Mouse (Mus musculus): ENCODE measurements around the gene Ift140. TPM values are rescaled to one million over a fixed set of nuclear protein-coding genes. Genes with fewer than 3 reads are reported as not detected.

Gene Ift140
- polyA plus RNA-seq, 1 experiment from 2014 or later = 25.8 TPM

- Histone ChIP-seq H3K36me3 (ENCODE audit: control insufficient read depth, insufficient read depth, low read length) (peaks cover 4% of the 10 kb centered on the region; the same call in 1 of the 2 replicates), H3K27me3 (ENCODE audit: control insufficient read depth, insufficient read depth, low read length) (no peaks in the 10 kb centered on the region), H3K4me1 (ENCODE audit: control insufficient read depth, insufficient read depth, low read length) (no peaks in the 10 kb centered on the region), H3K27ac (ENCODE audit: low read depth, low read length) (no peak overlapping the region), H3K4me3 (ENCODE audit: low read depth, low read length) (no peak overlapping the region), H3K9me3 (ENCODE audit: control insufficient read depth, low read length) (no peaks in the 10 kb centered on the region), H3K4me2 (ENCODE audit: low read depth) (no peak overlapping the region), H3K9ac (ENCODE audit: low read length) (no peak overlapping the region)
- ATAC-seq (ENCODE audit: insufficient read depth, low FRiP score, low TSS enrichment) (no peak), DNase-seq (ENCODE audit: low spot score) (no peak)
- WGBS = 68% methylated on average over 4 of the region's 4 CpGs
Observed at GRCm38 (mm10) chr17:25036183-25036582, 20.3 kb downstream of the Ift140 start.

GRCm38 (mm10) chr17:25044879-25045278 lies 29.0 kb downstream of the Ift140 start:
- 76% methylated on average over 7 of the region's 7 CpGs for WGBS
- Histone ChIP-seq H3K27ac (ENCODE audit: low read depth, low read length) (no peak overlapping the region), H3K4me2 (ENCODE audit: low read depth) (no peak overlapping the region), H3K4me3 (ENCODE audit: low read depth, low read length) (no peak overlapping the region), H3K4me1 (ENCODE audit: control insufficient read depth, insufficient read depth, low read length) (no peaks in the 10 kb centered on the region), H3K9ac (ENCODE audit: low read length) (no peak overlapping the region), H3K9me3 (ENCODE audit: control insufficient read depth, low read length) (no peaks in the 10 kb centered on the region), H3K36me3 (ENCODE audit: control insufficient read depth, insufficient read depth, low read length) (peaks cover 2% of the 10 kb centered on the region; the same call in 1 of the 2 replicates), H3K27me3 (ENCODE audit: control insufficient read depth, insufficient read depth, low read length) (no peaks in the 10 kb centered on the region)
- DNase-seq (ENCODE audit: low spot score) (no peak), ATAC-seq (ENCODE audit: insufficient read depth, low FRiP score, low TSS enrichment) (no peak)

DNA sequence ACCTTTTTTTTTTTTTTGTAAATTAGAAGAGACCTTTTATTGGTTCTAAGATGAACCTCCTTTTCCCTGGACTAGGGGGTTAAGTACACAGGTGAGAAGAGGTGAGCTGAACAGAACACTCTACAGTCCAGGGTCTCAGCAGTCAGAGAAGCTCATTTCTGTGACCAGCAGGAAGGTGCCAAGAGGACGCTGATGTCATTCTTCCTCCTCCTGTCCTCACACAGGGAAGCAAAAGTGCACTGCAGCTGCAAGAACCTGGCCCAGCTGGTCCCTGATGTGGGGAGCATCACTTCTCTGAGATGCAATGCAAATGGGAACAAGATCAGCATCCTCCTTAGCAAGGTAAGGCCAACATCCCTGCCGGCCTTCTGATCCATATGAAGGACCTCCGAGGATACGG lies 29.4 kb downstream of the Ift140 start:
- H3K27ac ChIP-seq (ENCODE audit: low read depth, low read length) = no peak overlapping the region
- no peaks in the 10 kb centered on the region for H3K9me3 ChIP-seq (ENCODE audit: control insufficient read depth, low read length)
- H3K9ac ChIP-seq (ENCODE audit: low read length) = no peak overlapping the region
- peaks cover 2% of the 10 kb centered on the region; the same call in 1 of the 2 replicates for H3K36me3 ChIP-seq (ENCODE audit: control insufficient read depth, insufficient read depth, low read length)
- DNase-seq (ENCODE audit: low spot score) = no peak
- ATAC-seq (ENCODE audit: insufficient read depth, low FRiP score, low TSS enrichment) = no peak
- H3K4me1 ChIP-seq (ENCODE audit: control insufficient read depth, insufficient read depth, low read length) = no peaks in the 10 kb centered on the region
- no peak overlapping the region for H3K4me2 ChIP-seq (ENCODE audit: low read depth)
- WGBS = 95% methylated on average over 4 of the region's 4 CpGs
- no peak overlapping the region for H3K4me3 ChIP-seq (ENCODE audit: low read depth, low read length)
- no peaks in the 10 kb centered on the region for H3K27me3 ChIP-seq (ENCODE audit: control insufficient read depth, insufficient read depth, low read length)

GRCm38 (mm10) chr17:25047143-25047542 lies 31.3 kb downstream of the Ift140 start:
- DNase-seq (ENCODE audit: low spot score) = no peak
- H3K4me2 ChIP-seq (ENCODE audit: low read depth) = no peak overlapping the region
- H3K4me3 ChIP-seq (ENCODE audit: low read depth, low read length) = no peak overlapping the region
- no peak overlapping the region for H3K27ac ChIP-seq (ENCODE audit: low read depth, low read length)
- no peaks in the 10 kb centered on the region for H3K9me3 ChIP-seq (ENCODE audit: control insufficient read depth, low read length)
- H3K4me1 ChIP-seq (ENCODE audit: control insufficient read depth, insufficient read depth, low read length) = no peaks in the 10 kb centered on the region
- no peak for ATAC-seq (ENCODE audit: insufficient read depth, low FRiP score, low TSS enrichment)
- H3K9ac ChIP-seq (ENCODE audit: low read length) = no peak overlapping the region
- no peaks in the 10 kb centered on the region for H3K27me3 ChIP-seq (ENCODE audit: control insufficient read depth, insufficient read depth, low read length)
- WGBS = 98% methylated on average over 5 of the region's 6 CpGs
- H3K36me3 ChIP-seq (ENCODE audit: control insufficient read depth, insufficient read depth, low read length) = peaks cover 2% of the 10 kb centered on the region; the same call in 1 of the 2 replicates

DNA sequence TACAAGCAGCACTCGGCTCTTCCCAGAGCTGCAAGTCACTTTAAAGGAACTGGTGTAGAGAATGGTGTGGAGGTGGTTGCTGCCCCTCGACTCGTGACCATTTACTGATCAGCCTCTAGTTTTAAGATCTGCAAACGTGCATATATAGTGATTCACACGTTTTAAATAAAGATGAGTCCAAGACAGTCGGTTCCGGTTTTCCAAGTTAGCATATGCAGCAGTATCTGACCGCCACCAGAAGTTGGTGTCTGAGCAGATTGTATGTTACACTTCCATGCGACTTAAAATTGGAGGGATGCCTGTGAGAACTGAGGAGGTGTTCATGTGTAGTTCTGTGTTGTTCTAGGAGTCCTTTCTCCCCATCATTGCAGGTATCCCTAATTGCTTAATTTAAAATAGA lies 37.4 kb downstream of the Ift140 start:
- H3K4me3 ChIP-seq (ENCODE audit: low read depth, low read length) = no peak overlapping the region
- WGBS = 83% methylated on average over 9 of the region's 9 CpGs
- no peaks in the 10 kb centered on the region for H3K9me3 ChIP-seq (ENCODE audit: control insufficient read depth, low read length)
- no peak overlapping the region for H3K9ac ChIP-seq (ENCODE audit: low read length)
- ATAC-seq (ENCODE audit: insufficient read depth, low FRiP score, low TSS enrichment) (no peak), DNase-seq (ENCODE audit: low spot score) (no peak)
- H3K4me2 ChIP-seq (ENCODE audit: low read depth) = no peak overlapping the region
- no peaks in the 10 kb centered on the region for H3K4me1 ChIP-seq (ENCODE audit: control insufficient read depth, insufficient read depth, low read length)
- H3K27ac ChIP-seq (ENCODE audit: low read depth, low read length) = no peak overlapping the region
- no peaks in the 10 kb centered on the region for H3K27me3 ChIP-seq (ENCODE audit: control insufficient read depth, insufficient read depth, low read length)
- peaks cover 6% of the 10 kb centered on the region; the same call in 1 of the 2 replicates for H3K36me3 ChIP-seq (ENCODE audit: control insufficient read depth, insufficient read depth, low read length)

- no peak for DNase-seq (ENCODE audit: low spot score)
- ATAC-seq (ENCODE audit: insufficient read depth, low FRiP score, low TSS enrichment) = no peak
- no peak overlapping the region for H3K4me2 ChIP-seq (ENCODE audit: low read depth)
- no peaks in the 10 kb centered on the region for H3K27me3 ChIP-seq (ENCODE audit: control insufficient read depth, insufficient read depth, low read length)
- no peak overlapping the region for H3K27ac ChIP-seq (ENCODE audit: low read depth, low read length)
- no peaks in the 10 kb centered on the region for H3K9me3 ChIP-seq (ENCODE audit: control insufficient read depth, low read length)
- 96% methylated on average over 6 of the region's 6 CpGs for WGBS
- H3K4me3 ChIP-seq (ENCODE audit: low read depth, low read length) = no peak overlapping the region
- no peak overlapping the region for H3K9ac ChIP-seq (ENCODE audit: low read length)
- H3K4me1 ChIP-seq (ENCODE audit: control insufficient read depth, insufficient read depth, low read length) = no peaks in the 10 kb centered on the region
- H3K36me3 ChIP-seq (ENCODE audit: control insufficient read depth, insufficient read depth, low read length) = peaks cover 6% of the 10 kb centered on the region
Observed at GRCm38 (mm10) chr17:25057041-25057440, 41.2 kb downstream of the Ift140 start.

DNA sequence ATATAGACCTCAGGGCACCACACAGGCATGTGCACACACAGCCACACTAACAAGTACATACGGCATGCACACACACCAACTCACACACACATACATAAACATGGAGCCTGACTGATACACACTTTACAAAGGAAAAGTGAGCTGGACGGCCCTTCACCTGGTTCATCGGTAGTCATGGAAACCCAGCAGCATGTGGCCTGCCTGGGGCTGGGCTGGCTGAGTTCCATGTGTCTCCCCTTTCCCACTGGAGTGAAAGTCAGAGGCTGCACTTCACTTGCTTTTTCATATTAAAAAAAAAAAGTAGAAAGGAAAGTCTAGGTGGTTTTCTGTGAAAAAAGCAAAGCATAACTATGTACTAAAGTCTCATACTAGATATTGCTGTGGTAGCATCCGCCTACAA lies 47.4 kb downstream of the Ift140 start:
- 80% methylated on average over 4 of the region's 4 CpGs for WGBS
- ATAC-seq (ENCODE audit: insufficient read depth, low FRiP score, low TSS enrichment) (no peak), DNase-seq (ENCODE audit: low spot score) (no peak)
- H3K4me1 ChIP-seq (ENCODE audit: control insufficient read depth, insufficient read depth, low read length) = no peaks in the 10 kb centered on the region
- no peak overlapping the region for H3K4me2 ChIP-seq (ENCODE audit: low read depth)
- no peaks in the 10 kb centered on the region for H3K9me3 ChIP-seq (ENCODE audit: control insufficient read depth, low read length)
- H3K36me3 ChIP-seq (ENCODE audit: control insufficient read depth, insufficient read depth, low read length) = peaks cover 3% of the 10 kb centered on the region
- H3K27me3 ChIP-seq (ENCODE audit: control insufficient read depth, insufficient read depth, low read length) = no peaks in the 10 kb centered on the region
- no peak overlapping the region for H3K27ac ChIP-seq (ENCODE audit: low read depth, low read length)
- no peak overlapping the region for H3K4me3 ChIP-seq (ENCODE audit: low read depth, low read length)
- H3K9ac ChIP-seq (ENCODE audit: low read length) = no peak overlapping the region

DNA sequence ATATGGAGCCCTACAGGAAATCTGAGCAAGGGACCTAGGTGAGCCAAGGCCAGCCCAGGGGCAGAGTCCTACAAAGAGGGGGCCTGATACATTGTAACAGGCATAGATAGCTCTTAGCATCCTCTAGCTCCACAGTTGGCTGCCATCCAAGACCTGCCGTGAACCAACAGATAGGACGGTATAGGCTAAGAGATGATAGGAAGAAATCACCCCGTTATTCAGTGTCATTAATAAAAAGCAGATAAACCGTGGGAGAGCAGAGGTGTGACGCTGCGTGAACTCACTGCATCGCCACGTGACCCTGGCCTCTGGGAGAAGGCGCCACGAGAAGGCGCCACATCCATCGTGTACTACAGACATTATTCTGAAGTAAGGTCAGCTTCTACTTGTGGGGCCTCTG lies 48.0 kb downstream of the Ift140 start:
- ATAC-seq (ENCODE audit: insufficient read depth, low FRiP score, low TSS enrichment) = no peak
- H3K4me1 ChIP-seq (ENCODE audit: control insufficient read depth, insufficient read depth, low read length) = no peaks in the 10 kb centered on the region

DNA sequence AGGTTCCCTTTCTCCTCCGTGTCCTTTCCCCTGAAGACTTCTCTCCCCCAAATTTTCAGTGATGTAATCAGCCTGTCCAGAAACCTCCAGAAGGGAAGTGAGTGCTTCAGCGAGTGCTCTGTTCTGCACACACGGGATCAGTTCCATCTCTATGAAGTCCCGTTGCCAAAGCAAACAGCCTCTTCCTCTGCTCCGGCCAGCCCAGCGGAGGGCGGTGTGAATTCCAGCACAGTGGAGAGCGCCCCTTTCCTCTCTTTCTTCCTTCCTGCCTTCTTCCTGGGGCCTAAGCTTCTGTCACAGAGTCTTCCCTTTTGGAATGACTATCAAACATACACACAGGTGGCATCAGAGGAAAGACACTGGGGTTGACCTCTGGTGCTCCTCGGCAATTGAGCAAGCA lies 48.5 kb downstream of the Ift140 start:
- ATAC-seq (ENCODE audit: insufficient read depth, low FRiP score, low TSS enrichment) = no peak
- DNase-seq (ENCODE audit: low spot score) = no peak
- no peak overlapping the region for H3K4me3 ChIP-seq (ENCODE audit: low read depth, low read length)
- no peaks in the 10 kb centered on the region for H3K4me1 ChIP-seq (ENCODE audit: control insufficient read depth, insufficient read depth, low read length)
- H3K4me2 ChIP-seq (ENCODE audit: low read depth) = no peak overlapping the region
- no peaks in the 10 kb centered on the region for H3K9me3 ChIP-seq (ENCODE audit: control insufficient read depth, low read length)
- 77% methylated on average over 9 of the region's 9 CpGs for WGBS
- no peak overlapping the region for H3K27ac ChIP-seq (ENCODE audit: low read depth, low read length)
- H3K36me3 ChIP-seq (ENCODE audit: control insufficient read depth, insufficient read depth, low read length) = peaks cover 3% of the 10 kb centered on the region
- H3K9ac ChIP-seq (ENCODE audit: low read length) = no peak overlapping the region
- H3K27me3 ChIP-seq (ENCODE audit: control insufficient read depth, insufficient read depth, low read length) = no peaks in the 10 kb centered on the region

More for the DNA sequence above, 48.0 kb downstream of the Ift140 start:
- DNase-seq (ENCODE audit: low spot score) = no peak
- H3K27ac ChIP-seq (ENCODE audit: low read depth, low read length) = no peak overlapping the region
- H3K36me3 ChIP-seq (ENCODE audit: control insufficient read depth, insufficient read depth, low read length) = peaks cover 3% of the 10 kb centered on the region
- H3K9me3 ChIP-seq (ENCODE audit: control insufficient read depth, low read length) = no peaks in the 10 kb centered on the region
- H3K9ac ChIP-seq (ENCODE audit: low read length) = no peak overlapping the region
- no peak overlapping the region for H3K4me3 ChIP-seq (ENCODE audit: low read depth, low read length)
- no peaks in the 10 kb centered on the region for H3K27me3 ChIP-seq (ENCODE audit: control insufficient read depth, insufficient read depth, low read length)
- H3K4me2 ChIP-seq (ENCODE audit: low read depth) = no peak overlapping the region
- WGBS = 93% methylated on average over 12 of the region's 12 CpGs

Data from neural tube, embryonic 11.5 days (tissue).